Mouse (Mus musculus) megakaryocyte, embryonic 14.5 days (primary cell): ENCODE measurements around the gene Flot1.

Source experiments
- FLI1 ChIP-seq: IDR thresholded peaks from 2 replicates; pipeline ENCODE4 v1.6.1; 2012; ENCODE audit warnings: low read length, inconsistent platforms, mixed read lengths
- GATA1 ChIP-seq: IDR thresholded peaks from 3 replicates; pipeline ENCODE4 v1.6.1; 2012; ENCODE audit warnings: mixed read lengths, low read length, inconsistent platforms, borderline replicate concordance

DNA sequence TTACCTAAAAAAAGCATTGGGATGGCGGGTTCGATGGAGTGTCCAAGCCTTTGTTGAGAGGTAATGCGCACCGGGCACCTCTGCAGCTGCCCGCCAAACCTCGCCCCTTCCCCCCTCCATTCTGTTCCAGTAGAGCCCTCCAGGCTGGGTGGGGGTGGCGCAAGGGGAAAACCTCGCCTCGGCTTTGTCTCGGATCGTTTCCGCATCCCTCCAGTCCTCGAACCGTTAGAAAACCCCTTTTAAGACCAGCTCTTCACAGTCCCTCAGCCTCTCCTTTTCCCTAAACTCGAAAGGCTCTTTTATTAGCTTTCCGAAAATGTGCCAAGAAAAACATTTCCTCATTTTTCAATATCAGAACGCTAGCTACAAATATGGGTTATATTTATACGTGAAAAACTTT lies 14.5 kb downstream of the Flot1 start:
- TF ChIP-seq GATA1 (no peak), FLI1 (no peak)
